Mouse (Mus musculus) spleen, adult 18-20 months (tissue): Measurements from ENCODE around the gene Cldn18.

Source experiments
- DNase-seq, 2 experiments: peaks; one replicate each; pipeline ENCODE4 v3.0.0; 2022; ENCODE audit warnings: mixed read lengths in 2 of 2

Cldn18 gene

GRCm38 (mm10) chr9:99717134-99717533 lies at the start of gene Cldn18:
Gene Cldn18 (minus strand): TSS chr9:99717267.
- no peak for DNase-seq

- no peak for DNase-seq
Observed at GRCm38 (mm10) chr9:99763530-99763929, 46.5 kb upstream of the Cldn18 start.

GRCm38 (mm10) chr9:99750272-99750671 lies 33.2 kb upstream of the Cldn18 start:
- DNase-seq = no peak

- DNase-seq = no peak
Observed at GRCm38 (mm10) chr9:99748279-99748678, 31.2 kb upstream of the Cldn18 start.

- no peak for DNase-seq
Observed at GRCm38 (mm10) chr9:99747731-99748130, 30.7 kb upstream of the Cldn18 start.

- DNase-seq = no peak
Observed at GRCm38 (mm10) chr9:99744548-99744947, 27.5 kb upstream of the Cldn18 start.

- DNase-seq = peak in 1 of 2 experiments; percentile 3
Observed at GRCm38 (mm10) chr9:99729943-99730646, 13.0 kb upstream of the Cldn18 start.

GRCm38 (mm10) chr9:99727819-99728218 lies 10.8 kb upstream of the Cldn18 start:
- DNase-seq = no peak

GRCm38 (mm10) chr9:99725278-99725677 lies 8.2 kb upstream of the Cldn18 start:
- no peak for DNase-seq

GRCm38 (mm10) chr9:99720011-99720410 lies 2.9 kb upstream of the Cldn18 start:
- no peak for DNase-seq

- no peak for DNase-seq
Observed at GRCm38 (mm10) chr9:99710297-99710696, 6.8 kb downstream of the Cldn18 start.

GRCm38 (mm10) chr9:99709588-99710248 lies 7.3 kb downstream of the Cldn18 start:
- DNase-seq = no peak

- no peak for DNase-seq
Observed at GRCm38 (mm10) chr9:99707425-99708126, 9.5 kb downstream of the Cldn18 start.

GRCm38 (mm10) chr9:99706264-99706663 lies 10.8 kb downstream of the Cldn18 start:
- DNase-seq = no peak

GRCm38 (mm10) chr9:99703711-99704110 lies 13.4 kb downstream of the Cldn18 start:
- DNase-seq = no peak

GRCm38 (mm10) chr9:99702215-99702614 lies 14.9 kb downstream of the Cldn18 start:
- no peak for DNase-seq

GRCm38 (mm10) chr9:99701187-99701586 lies 15.9 kb downstream of the Cldn18 start:
- DNase-seq = no peak

- no peak for DNase-seq
Observed at GRCm38 (mm10) chr9:99699752-99700389, 17.2 kb downstream of the Cldn18 start.

- no peak for DNase-seq
Observed at GRCm38 (mm10) chr9:99694961-99695360, 22.1 kb downstream of the Cldn18 start.

- DNase-seq = no peak
Observed at GRCm38 (mm10) chr9:99690386-99690785, 26.7 kb downstream of the Cldn18 start.

- DNase-seq = no peak
Observed at GRCm38 (mm10) chr9:99689796-99690195, 27.3 kb downstream of the Cldn18 start.

GRCm38 (mm10) chr9:99685536-99686231 lies 31.4 kb downstream of the Cldn18 start:
- no peak for DNase-seq

- no peak for DNase-seq
Observed at GRCm38 (mm10) chr9:99685061-99685521, 32.0 kb downstream of the Cldn18 start.
